Mouse (Mus musculus) E14TG2a.4 (cell line): ENCODE measurements around the gene Teddm3.
"Not testable (repeated sequence)": the region's sequence is repeated elsewhere in the genome, so short reads cannot be mapped to it uniquely, and the experiment has no call there.

Experiments used
- H3K27me3 ChIP-seq: 2 replicates; pipeline ENCODE4 v1.6.1; 2014; ENCODE audit warnings: low read length, control low read depth; ENCODE audit not compliant: insufficient read depth
- H3K36me3 ChIP-seq: 2 replicates; pipeline ENCODE4 v1.6.1; 2014; ENCODE audit warnings: low read length, control low read depth; ENCODE audit not compliant: insufficient read depth
- H3K4me1 ChIP-seq: replicated peaks from 2 replicates; pipeline ENCODE4 v1.6.1; 2014; ENCODE audit warnings: low read depth, low read length, control low read depth
- H3K4me3 ChIP-seq: replicated peaks from 2 replicates; pipeline ENCODE4 v1.5.1; 2014; ENCODE audit warnings: mild to moderate bottlenecking, low read length
- H3K9me3 ChIP-seq: 2 replicates; pipeline ENCODE4 v1.6.1; 2014; ENCODE audit warnings: low read length, control low read depth
- CTCF ChIP-seq: conservative IDR thresholded peaks from 2 replicates; pipeline ENCODE4 v1.5.1; 2014; ENCODE audit warnings: low read length
- NANOG ChIP-seq: IDR thresholded peaks from 2 replicates; pipeline ENCODE4 v1.6.1; 2014; ENCODE audit warnings: borderline replicate concordance, low read length, mixed read lengths
- POU5F1 ChIP-seq: IDR thresholded peaks from 2 replicates; pipeline ENCODE4 v1.6.1; 2014; ENCODE audit warnings: low read length, borderline replicate concordance

Teddm3 gene

DNA sequence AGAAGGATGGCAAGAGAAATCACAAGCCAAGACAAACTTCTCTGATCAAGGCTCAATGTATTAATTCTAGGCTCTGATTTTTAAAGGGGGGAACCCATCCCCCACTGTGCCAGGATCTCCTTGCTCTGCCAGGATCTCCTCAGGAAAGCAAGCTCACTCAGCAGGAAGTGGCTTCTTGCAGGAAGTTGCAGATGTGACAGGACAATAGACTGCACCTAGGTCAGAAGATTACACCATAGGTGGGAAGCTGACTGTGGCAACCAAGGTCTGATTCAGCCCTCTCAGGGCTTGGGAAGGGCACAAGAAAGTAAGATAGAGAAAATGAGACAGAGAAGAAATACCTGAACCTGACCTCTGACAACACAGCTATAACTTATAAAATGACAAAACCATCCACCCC lies 2.5 kb upstream of the Teddm3 start:
- H3K36me3 ChIP-seq, H3K4me3 ChIP-seq, H3K27me3 ChIP-seq, H3K9me3 ChIP-seq: not testable (repeated sequence)
- H3K4me1 ChIP-seq = peaks cover 53% of the 10 kb centered on the region
- TF ChIP-seq NANOG = peak; percentile 12; the same call in 1 of the 2 replicates

- Histone ChIP-seq H3K27me3 (no peaks in the 10 kb centered on the region), H3K4me3 (no peak overlapping the region), H3K4me1 (peaks cover 46% of the 10 kb centered on the region), H3K9me3 (no peaks in the 10 kb centered on the region), H3K36me3 (no peaks in the 10 kb centered on the region)
- TF ChIP-seq POU5F1 (no peak), CTCF (no peak), NANOG (no peak)
Measured at GRCm38 (mm10) chr16:21151564-21152361, 2.0 kb downstream of the Teddm3 start.

- no peak; the same call in 1 of the 2 replicates for TF ChIP-seq NANOG
- no peak for TF ChIP-seq POU5F1
- no peak for TF ChIP-seq CTCF
- H3K27me3 ChIP-seq = no peaks in the 10 kb centered on the region
- H3K4me1 ChIP-seq = peaks cover 34% of the 10 kb centered on the region
- no peaks in the 10 kb centered on the region for H3K9me3 ChIP-seq
- H3K36me3 ChIP-seq = no peaks in the 10 kb centered on the region
- H3K4me3 ChIP-seq = no peak overlapping the region
Measured at GRCm38 (mm10) chr16:21149896-21150295, 3.9 kb downstream of the Teddm3 start.

DNA sequence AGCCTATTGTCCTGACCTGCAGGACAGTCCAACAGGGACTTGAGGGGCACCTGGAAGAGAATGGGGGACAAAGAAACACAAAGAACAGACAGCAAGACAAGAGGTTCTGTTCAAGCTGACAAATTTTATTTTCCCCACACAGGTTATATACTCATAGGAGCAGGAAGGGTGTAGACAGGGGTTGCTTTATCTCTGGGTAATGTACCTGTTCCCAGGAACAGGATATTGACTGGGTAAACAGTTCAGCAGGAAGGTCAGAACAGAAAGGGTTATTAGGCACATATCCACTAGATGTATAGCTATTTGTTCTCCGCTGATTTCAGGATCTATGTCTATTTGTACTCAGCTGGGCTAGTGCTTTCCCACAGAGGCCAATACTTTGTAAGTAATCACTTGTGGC lies 5.3 kb downstream of the Teddm3 start:
- H3K4me3 ChIP-seq, H3K27me3 ChIP-seq, H3K36me3 ChIP-seq, H3K9me3 ChIP-seq: not testable (repeated sequence)
- H3K4me1 ChIP-seq = peaks cover 30% of the 10 kb centered on the region

- no peaks in the 10 kb centered on the region for H3K27me3 ChIP-seq
- peaks cover 24% of the 10 kb centered on the region for H3K9me3 ChIP-seq
- TF ChIP-seq NANOG (no peak), CTCF (no peak), POU5F1 (no peak)
- H3K36me3 ChIP-seq = no peaks in the 10 kb centered on the region
- peaks cover 7% of the 10 kb centered on the region for H3K4me1 ChIP-seq
- no peak overlapping the region for H3K4me3 ChIP-seq
Measured at GRCm38 (mm10) chr16:21136312-21137083, 17.3 kb downstream of the Teddm3 start.

GRCm38 (mm10) chr16:21127666-21128065 lies 26.1 kb downstream of the Teddm3 start:
- H3K4me1 ChIP-seq, H3K36me3 ChIP-seq, H3K4me3 ChIP-seq, H3K27me3 ChIP-seq: not testable (repeated sequence)
- H3K9me3 ChIP-seq = peaks cover 31% of the 10 kb centered on the region

GRCm38 (mm10) chr16:21122776-21123175 lies 31.0 kb downstream of the Teddm3 start:
- H3K36me3 ChIP-seq, H3K4me3 ChIP-seq, H3K9me3 ChIP-seq, H3K27me3 ChIP-seq: not testable (repeated sequence)
- H3K4me1 ChIP-seq = peaks cover 12% of the 10 kb centered on the region

DNA sequence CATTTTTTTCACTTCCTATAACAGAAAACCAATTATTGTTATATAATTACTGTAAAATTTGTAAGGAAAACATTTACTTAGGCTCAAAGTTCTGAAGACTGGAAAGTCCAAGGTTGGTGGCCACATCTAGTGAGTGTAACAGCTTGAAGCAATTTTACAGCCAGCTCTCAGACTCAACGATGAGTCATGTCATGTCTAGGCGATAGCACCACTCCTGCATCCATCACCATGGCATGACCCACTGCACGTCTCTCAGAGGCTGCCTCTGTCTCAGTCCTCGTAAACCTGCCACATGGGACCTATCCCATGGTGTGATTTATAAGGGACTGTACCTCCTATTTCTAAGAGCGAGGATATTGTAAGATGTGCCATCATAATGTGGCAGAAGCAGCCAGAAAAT lies 37.7 kb downstream of the Teddm3 start:
- TF ChIP-seq CTCF (no peak), POU5F1 (no peak), NANOG (no peak)

DNA sequence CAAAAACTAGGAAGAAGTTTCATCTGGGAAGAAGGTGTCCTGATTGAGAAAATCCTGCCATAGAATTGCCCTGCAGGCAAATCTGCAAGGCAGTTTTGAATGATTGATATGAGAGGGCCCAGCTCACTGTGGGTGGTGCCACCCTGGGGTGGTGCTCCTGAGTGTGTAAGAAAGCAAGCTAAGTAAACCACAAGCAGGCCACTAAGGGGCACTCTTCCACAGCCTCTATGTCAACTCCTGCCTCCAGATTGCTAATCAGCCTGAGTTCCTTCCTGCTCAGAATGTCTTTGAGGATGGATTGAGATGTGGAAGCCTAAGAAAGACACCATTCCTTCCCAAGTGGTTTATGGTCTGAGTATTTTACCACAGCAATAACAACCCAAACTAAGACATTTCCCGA lies 44.3 kb downstream of the Teddm3 start:
- Histone ChIP-seq H3K27me3 (no peaks in the 10 kb centered on the region), H3K4me3 (no peak overlapping the region), H3K4me1 (no peaks in the 10 kb centered on the region), H3K9me3 (peaks cover 59% of the 10 kb centered on the region), H3K36me3 (peaks cover 6% of the 10 kb centered on the region; the same call in 1 of the 2 replicates)
- TF ChIP-seq POU5F1 (no peak), NANOG (no peak)

More for the DNA sequence above, 37.7 kb downstream of the Teddm3 start:
- H3K36me3 ChIP-seq = no peaks in the 10 kb centered on the region
- peaks cover 12% of the 10 kb centered on the region for H3K4me1 ChIP-seq
- no peaks in the 10 kb centered on the region for H3K27me3 ChIP-seq
- H3K9me3 ChIP-seq = peaks cover 33% of the 10 kb centered on the region
- H3K4me3 ChIP-seq = no peak overlapping the region
